Mouse (Mus musculus): ENCODE measurements around the gene Lmo4.

- TF ChIP-seq CTCF (IDR thresholded peaks at IDR 0.05; ENCODE audit: insufficient read depth, low read length) (no peak), POLR2A (IDR thresholded peaks at IDR 0.05; ENCODE audit: borderline replicate concordance, extremely low read depth, low read depth, low read length) (no peak)
Measured at GRCm38 (mm10) chr3:144232347-144233008, 27.5 kb upstream of the Lmo4 start.

All from lung, adult 2 months (tissue).